Mouse (Mus musculus): ENCODE data around the gene Ddx24. TPM values are rescaled to one million over a fixed set of nuclear protein-coding genes. Genes with fewer than 3 reads are reported as not detected.

Gene Ddx24
- total RNA-seq, 1 experiment: 107 TPM

DNA sequence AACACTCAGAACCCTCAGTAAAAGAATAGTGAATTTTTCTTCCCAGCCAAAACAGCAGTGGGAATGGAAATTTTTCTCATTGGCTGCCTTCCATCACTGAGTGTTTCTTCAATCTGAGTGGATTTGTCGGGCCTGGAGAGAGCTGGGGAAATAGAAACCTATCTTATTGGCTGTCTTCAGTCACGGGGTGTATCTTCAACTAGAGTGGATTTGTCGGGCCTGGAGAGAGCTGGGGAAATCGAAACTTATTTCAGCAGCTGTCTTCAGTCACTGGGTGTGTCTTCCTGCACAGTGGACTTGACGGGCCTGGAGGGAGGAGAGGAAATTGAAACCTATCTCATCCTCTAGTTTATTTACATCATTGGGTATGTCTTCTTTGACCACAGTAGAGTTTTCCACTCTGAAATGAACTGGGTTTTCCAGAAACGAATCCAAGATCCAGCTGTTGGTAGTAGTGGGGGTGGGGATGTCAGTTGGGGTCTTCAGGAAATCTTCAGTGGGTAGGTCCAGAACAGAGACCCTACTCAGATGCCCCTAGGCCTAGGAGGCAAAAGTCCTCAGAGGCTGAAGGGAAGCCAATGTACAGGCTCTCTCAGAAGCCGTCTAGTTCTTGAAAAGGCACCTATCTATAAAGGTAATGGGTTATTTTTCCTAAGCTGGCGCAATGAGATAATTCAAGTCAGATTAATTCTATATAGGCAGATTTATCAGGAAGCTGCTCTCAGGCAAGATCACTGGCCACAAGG is 8.5 kb upstream of the Ddx24 start, which contains the start of gene Ifi27:
Ifi27 (plus strand) TSS at position 226 of the 746 bp plus-strand sequence.
- no peak within 1 kb of the TSS for H3K9ac ChIP-seq (ENCODE audit: insufficient read depth, low read depth, low read length, poor library complexity, severe bottlenecking)
- H3K27ac ChIP-seq (ENCODE audit: insufficient read depth, low read depth, low read length, poor library complexity, severe bottlenecking): no peak within 1 kb of the TSS
- in situ Hi-C loops (cut with MboI; ENCODE audit: low sequenced_read_pairs in 2 of 2, unreplicated experiment in 2 of 2): no loop called here
- TF ChIP-seq ZC3H11A (IDR thresholded peaks at IDR 0.05; ENCODE audit: borderline replicate concordance, low read depth, low read length): no peak
- no peak for TF ChIP-seq HCFC1 (IDR thresholded peaks at IDR 0.05; ENCODE audit: borderline replicate concordance, insufficient read depth, low read length)
- no peak within 1 kb of the TSS for H3K4me3 ChIP-seq (ENCODE audit: insufficient read depth in 1 of 2, low read depth in 1 of 2, low read length in 2 of 2, poor library complexity in 1 of 2, severe bottlenecking in 1 of 2)
- H3K9me3 ChIP-seq (ENCODE audit: control insufficient read depth, insufficient read depth, low read depth, low read length): no peaks in the 10 kb centered on the region
- H3K4me1 ChIP-seq (ENCODE audit: control insufficient read depth in 2 of 2, insufficient read depth in 2 of 2, low read length in 2 of 2, poor library complexity in 1 of 2): peaks cover 0 to 4% of the 10 kb centered on the region in 2 experiments; a peak in 1 of 4 replicates
- H3K36me3 ChIP-seq (ENCODE audit: control insufficient read depth, insufficient read depth, low read length, poor library complexity, severe bottlenecking): no peaks in the 10 kb centered on the region
- no peak for DNase-seq (ENCODE audit: low read depth, low spot score)

DNA sequence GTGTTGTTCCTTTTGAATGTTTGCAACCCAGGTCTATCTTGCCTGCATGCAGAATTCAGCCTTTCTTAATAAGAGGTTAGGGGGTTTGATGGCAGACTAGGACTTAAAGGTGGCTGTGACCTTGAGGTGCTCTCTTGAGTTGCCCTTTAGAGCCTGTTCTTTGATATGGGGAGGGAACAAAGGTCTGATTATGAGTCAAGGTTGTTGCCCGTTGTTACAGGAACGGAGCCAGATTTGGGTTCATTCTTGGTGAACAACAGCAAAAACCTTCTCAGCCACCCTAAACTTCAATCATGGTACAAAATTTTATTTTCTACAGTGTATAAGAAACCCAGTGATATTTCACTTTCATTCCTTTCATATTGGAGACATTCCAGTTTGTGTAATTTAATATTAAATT is 7.8 kb upstream of the Ddx24 start:
- no peak for DNase-seq (ENCODE audit: low read depth, low spot score)
- no peak for TF ChIP-seq ZNF384 (IDR thresholded peaks at IDR 0.05; ENCODE audit: low read depth, low read length)
- no peak for TF ChIP-seq ZC3H11A (IDR thresholded peaks at IDR 0.05; ENCODE audit: borderline replicate concordance, low read depth, low read length)
- no peak for TF ChIP-seq MAFK (IDR thresholded peaks at IDR 0.05; ENCODE audit: insufficient read depth, low read depth, low read length)
- TF ChIP-seq HCFC1 (IDR thresholded peaks at IDR 0.05; ENCODE audit: borderline replicate concordance, insufficient read depth, low read length): no peak
- no peak for TF ChIP-seq CHD2 (IDR thresholded peaks at IDR 0.05; ENCODE audit: low read depth, low read length)
- in situ Hi-C loops (cut with MboI; ENCODE audit: low sequenced_read_pairs in 2 of 2, unreplicated experiment in 2 of 2): no loop called here
- H3K36me3 ChIP-seq (ENCODE audit: control insufficient read depth, insufficient read depth, low read length, poor library complexity, severe bottlenecking): no peaks in the 10 kb centered on the region
- H3K27ac ChIP-seq (ENCODE audit: insufficient read depth, low read depth, low read length, poor library complexity, severe bottlenecking): no peak overlapping the region
- peaks cover 0 to 4% of the 10 kb centered on the region in 2 experiments; a peak in 1 of 4 replicates for H3K4me1 ChIP-seq (ENCODE audit: control insufficient read depth in 2 of 2, insufficient read depth in 2 of 2, low read length in 2 of 2, poor library complexity in 1 of 2)
- H3K9me3 ChIP-seq (ENCODE audit: control insufficient read depth, insufficient read depth, low read depth, low read length): no peaks in the 10 kb centered on the region
- no peak overlapping the region for H3K9ac ChIP-seq (ENCODE audit: insufficient read depth, low read depth, low read length, poor library complexity, severe bottlenecking)
- H3K4me3 ChIP-seq (ENCODE audit: insufficient read depth in 1 of 2, low read depth in 1 of 2, low read length in 2 of 2, poor library complexity in 1 of 2, severe bottlenecking in 1 of 2): no peak overlapping the region

DNA sequence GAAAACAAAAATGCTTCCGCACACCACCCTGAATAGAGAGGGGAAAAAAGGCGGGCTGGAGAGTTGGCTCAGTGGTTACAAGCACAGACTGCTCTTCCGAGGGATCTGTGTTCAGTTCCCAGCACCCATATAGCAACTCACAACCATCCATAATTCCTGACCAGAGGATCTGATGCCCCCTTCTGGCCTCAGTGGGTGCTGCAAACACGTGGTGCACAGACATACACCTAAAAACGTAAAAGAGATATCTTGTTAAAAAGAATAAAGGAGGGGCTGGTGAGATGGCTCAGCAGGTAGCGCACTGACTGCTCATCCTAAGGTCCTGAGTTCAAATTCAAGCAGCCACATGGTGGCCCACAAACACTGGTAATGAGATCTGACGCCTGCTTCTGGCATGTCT is 1.1 kb upstream of the Ddx24 start:
- no peak for DNase-seq (ENCODE audit: low read depth, low spot score)
- Histone ChIP-seq H3K4me1 (ENCODE audit: control insufficient read depth in 2 of 2, insufficient read depth in 2 of 2, low read length in 2 of 2, poor library complexity in 1 of 2) (peaks cover 4 to 7% of the 10 kb centered on the region in 2 experiments), H3K9ac (ENCODE audit: insufficient read depth, low read depth, low read length, poor library complexity, severe bottlenecking) (no peak overlapping the region), H3K4me3 (ENCODE audit: insufficient read depth in 1 of 2, low read depth in 1 of 2, low read length in 2 of 2, poor library complexity in 1 of 2, severe bottlenecking in 1 of 2) (no peak overlapping the region), H3K27ac (ENCODE audit: insufficient read depth, low read depth, low read length, poor library complexity, severe bottlenecking) (no peak overlapping the region), H3K36me3 (ENCODE audit: control insufficient read depth, insufficient read depth, low read length, poor library complexity, severe bottlenecking) (peaks cover 10% of the 10 kb centered on the region), H3K9me3 (ENCODE audit: control insufficient read depth, insufficient read depth, low read depth, low read length) (no peaks in the 10 kb centered on the region)
- TF ChIP-seq ZNF384 (IDR thresholded peaks at IDR 0.05; ENCODE audit: low read depth, low read length): no peak
- no peak for TF ChIP-seq HCFC1 (IDR thresholded peaks at IDR 0.05; ENCODE audit: borderline replicate concordance, insufficient read depth, low read length)
- TF ChIP-seq MAFK (IDR thresholded peaks at IDR 0.05; ENCODE audit: insufficient read depth, low read depth, low read length): no peak
- no peak for TF ChIP-seq ZC3H11A (IDR thresholded peaks at IDR 0.05; ENCODE audit: borderline replicate concordance, low read depth, low read length)
- in situ Hi-C loops (cut with MboI; ENCODE audit: low sequenced_read_pairs in 2 of 2, unreplicated experiment in 2 of 2): no loop called here

DNA sequence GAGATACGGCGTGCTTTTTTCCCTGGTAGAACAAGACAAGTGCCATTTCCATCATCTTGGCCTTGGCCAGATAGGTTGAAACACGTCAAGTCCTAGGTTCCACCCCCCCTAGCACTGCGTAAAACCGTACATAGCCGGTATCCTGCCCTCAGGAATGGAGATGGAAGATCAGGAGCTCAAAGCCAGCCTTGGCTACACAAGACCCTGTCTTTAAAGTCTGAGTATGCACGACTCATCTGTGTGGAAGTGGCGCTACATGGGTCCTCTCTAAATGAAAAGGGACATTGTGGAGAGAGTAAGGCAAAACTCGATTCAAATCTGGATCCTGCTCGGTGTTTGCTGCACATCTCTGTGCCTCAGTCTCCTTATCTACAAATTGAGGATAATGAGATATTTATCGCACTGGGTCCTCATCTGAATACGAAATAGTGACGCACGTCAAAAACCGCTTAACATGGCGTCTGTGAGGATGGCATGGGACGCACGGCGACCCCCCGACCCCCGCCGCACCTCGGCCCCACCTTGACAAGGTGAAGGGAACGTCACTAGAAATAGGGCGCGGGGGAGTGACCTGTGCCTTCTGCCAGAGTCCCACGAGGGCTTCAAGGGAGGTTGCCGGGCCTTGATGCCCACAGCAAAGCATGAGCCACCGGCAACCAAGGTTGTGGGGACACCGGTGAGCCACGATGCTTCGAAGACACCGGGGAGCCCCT is 458 bp downstream of the Ddx24 start:
- TF ChIP-seq ZC3H11A (IDR thresholded peaks at IDR 0.05; ENCODE audit: borderline replicate concordance, low read depth, low read length): no peak
- TF ChIP-seq HCFC1 (IDR thresholded peaks at IDR 0.05; ENCODE audit: borderline replicate concordance, insufficient read depth, low read length): no peak
- TF ChIP-seq CHD2 (IDR thresholded peaks at IDR 0.05; ENCODE audit: low read depth, low read length): no peak
- no peak for TF ChIP-seq ZNF384 (IDR thresholded peaks at IDR 0.05; ENCODE audit: low read depth, low read length)
- TF ChIP-seq MAFK (IDR thresholded peaks at IDR 0.05; ENCODE audit: insufficient read depth, low read depth, low read length): no peak
- Histone ChIP-seq H3K9me3 (ENCODE audit: control insufficient read depth, insufficient read depth, low read depth, low read length) (no peaks in the 10 kb centered on the region), H3K9ac (ENCODE audit: insufficient read depth, low read depth, low read length, poor library complexity, severe bottlenecking) (peak overlapping the region; percentile 98), H3K36me3 (ENCODE audit: control insufficient read depth, insufficient read depth, low read length, poor library complexity, severe bottlenecking) (peaks cover 10% of the 10 kb centered on the region), H3K27ac (ENCODE audit: insufficient read depth, low read depth, low read length, poor library complexity, severe bottlenecking) (peak overlapping the region; percentile 69; the same call in 1 of the 2 replicates), H3K4me1 (ENCODE audit: control insufficient read depth in 2 of 2, insufficient read depth in 2 of 2, low read length in 2 of 2, poor library complexity in 1 of 2) (peaks cover 4 to 7% of the 10 kb centered on the region in 2 experiments), H3K4me3 (ENCODE audit: insufficient read depth in 1 of 2, low read depth in 1 of 2, low read length in 2 of 2, poor library complexity in 1 of 2, severe bottlenecking in 1 of 2) (peak overlapping the region; percentile 88 to 96)
- in situ Hi-C loops (cut with MboI; ENCODE audit: low sequenced_read_pairs in 2 of 2, unreplicated experiment in 2 of 2): no loop called here
- no peak for DNase-seq (ENCODE audit: low read depth, low spot score)

Measured in ES-E14 (cell line).